Mouse (Mus musculus) liver (tissue): ENCODE data around the gene Cacna1s.

Source experiments
- DNase-seq: peaks from one replicate; pipeline ENCODE4 v3.0.0-alpha.2; 2020; ENCODE audit warnings: mixed read lengths

Gene Cacna1s

DNA sequence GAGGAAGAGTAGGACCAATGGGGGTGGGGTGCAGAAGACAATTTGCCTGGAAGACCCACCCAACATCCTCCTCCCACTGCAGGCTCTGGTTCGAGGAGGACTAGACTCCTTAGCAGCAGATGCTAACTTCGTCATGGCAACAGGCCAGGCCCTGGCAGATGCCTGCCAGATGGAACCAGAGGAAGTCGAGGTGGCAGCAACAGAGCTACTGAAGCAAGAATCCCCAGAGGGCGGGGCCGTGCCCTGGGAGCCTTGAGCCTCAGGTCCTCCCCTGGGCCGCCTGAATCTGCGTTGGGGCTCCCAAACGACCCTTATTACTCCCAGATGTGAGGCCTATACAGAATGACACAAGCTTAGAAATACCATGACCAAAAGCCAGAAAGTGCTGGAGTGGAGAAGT lies 66.3 kb downstream of the Cacna1s start:
- no peak for DNase-seq

DNA sequence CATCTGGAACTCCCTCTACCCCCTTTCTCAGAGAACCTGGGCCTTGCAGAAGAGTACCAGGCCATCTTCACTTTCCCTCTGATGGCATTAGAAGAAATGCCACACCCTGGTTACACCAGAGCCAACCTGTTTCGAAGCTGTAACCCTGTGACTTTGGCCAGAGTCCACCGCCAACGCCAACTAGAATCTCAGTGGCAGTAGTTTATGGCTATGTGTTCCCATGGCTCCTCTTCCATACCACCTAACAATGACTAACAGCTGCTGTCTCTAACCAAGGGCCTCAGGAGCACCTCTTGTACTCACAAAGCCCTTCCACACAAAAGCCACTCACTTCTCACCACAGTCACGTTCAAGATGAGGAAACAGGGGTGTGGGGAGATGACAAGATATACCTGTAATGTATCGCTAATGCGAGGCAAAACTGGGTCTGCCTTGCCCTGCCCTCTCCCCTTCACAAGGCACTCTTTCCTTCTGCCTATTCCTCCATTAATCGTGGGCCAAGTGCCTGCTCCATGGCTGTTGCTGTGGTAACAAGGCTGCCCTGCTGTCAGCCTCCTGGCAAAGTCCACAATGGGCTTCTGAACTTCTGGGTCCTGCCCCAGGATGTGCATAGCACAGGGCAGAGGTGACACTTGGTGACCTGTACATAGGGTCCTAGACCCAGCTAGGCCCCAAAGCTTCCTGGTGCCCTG lies 67.2 kb downstream of the Cacna1s start:
- DNase-seq: no peak

DNA sequence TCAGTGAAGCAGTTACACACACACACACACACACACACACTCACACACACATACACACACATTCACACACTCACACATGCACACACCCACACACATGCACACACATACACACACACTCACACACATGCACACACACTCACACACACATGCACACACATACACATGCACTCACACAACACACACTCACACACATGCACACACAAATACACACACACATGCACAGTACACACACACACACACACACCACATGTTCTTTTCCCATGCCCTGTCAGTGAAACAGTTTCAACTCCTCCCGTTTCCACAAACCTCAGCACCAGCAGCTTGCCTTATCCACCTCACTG lies 67.7 kb downstream of the Cacna1s start:
- DNase-seq: no peak

DNA sequence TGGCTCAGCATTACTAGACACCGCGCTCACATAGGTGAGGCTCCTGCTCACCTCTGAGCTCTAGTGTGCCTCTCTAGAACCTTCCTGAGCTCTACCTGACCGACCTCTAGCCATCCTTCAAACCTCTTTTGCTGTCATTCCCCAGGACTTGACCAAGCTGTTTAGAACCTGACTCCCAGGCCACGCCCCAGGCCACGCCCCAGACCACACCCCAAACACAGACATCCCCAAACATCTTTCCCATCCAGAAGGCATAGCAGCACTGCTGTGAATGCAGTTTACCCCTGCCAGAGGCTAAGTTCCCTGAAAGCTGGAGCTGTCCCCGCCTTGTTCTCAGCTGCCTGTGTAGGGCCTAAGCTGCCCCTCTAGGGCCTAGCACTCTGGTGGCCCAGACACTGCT lies 68.2 kb downstream of the Cacna1s start:
- peak; percentile 71 for DNase-seq

DNA sequence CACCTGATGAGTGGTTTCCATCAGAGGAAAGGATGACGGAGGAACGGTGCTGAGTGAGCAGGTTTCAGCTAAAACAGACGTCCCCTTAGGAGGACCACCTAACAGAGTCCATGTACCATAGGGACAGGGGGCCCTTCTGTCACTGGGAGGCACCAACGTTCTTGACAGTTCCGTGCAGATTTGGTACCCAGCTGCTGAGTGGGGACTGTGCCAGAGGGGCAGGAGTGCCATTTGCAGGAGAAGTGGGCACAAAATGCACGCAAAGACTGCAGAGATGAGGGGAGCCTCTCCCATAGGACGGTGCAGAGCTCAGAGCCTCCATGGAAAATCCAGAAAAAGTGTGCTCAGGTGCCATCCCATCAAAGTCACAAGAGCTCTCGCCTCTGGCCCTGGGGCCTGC lies 69.5 kb downstream of the Cacna1s start:
- no peak for DNase-seq

DNA sequence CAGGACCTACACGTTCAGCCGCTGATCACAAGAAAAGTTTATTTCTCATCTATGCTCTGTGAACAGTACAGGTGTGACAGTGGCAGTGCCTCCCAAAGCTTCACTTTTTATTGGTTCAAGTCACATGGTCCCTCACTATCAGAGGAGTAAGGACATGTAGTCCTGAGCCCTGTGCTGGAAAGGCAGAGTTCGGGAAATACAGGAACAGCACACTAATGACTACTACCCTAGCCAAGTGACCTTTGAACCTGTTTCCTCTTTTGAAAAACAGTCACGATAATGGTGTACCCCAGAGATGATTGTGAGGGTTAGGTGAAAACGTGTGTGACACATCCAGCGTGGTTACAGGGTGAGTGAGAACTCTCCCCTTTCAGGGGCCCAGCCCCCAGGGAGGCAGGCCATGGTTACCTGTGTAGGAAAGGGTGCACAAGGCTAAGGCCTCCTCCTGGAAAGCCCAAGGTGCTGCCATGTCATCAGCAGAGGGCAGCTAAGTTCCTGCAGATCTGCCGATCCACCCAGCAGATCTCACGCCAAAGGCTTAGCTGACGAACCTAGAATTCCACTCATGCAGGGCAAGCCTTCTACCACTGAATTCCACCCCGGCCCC lies 73.7 kb downstream of the Cacna1s start:
- DNase-seq: no peak

DNA sequence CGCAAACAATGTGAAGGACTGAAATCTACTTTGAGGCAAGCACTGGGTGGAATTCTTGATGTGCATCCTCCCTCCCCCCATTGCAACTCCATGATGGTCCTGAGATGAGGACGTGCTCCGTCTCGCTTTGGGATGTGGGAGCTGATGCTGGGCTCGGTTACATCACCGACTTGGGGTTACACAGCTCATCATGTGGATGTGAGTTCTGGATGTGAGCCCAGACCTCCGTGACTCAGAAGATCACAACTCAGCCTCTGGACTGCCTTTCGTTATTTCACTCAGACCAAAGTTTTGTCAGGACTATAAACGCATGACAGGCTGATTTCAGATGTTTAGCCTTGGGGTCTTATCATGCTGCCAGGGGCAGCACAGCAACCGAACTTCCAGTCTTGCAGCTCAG lies 74.3 kb downstream of the Cacna1s start:
- no peak for DNase-seq

DNA sequence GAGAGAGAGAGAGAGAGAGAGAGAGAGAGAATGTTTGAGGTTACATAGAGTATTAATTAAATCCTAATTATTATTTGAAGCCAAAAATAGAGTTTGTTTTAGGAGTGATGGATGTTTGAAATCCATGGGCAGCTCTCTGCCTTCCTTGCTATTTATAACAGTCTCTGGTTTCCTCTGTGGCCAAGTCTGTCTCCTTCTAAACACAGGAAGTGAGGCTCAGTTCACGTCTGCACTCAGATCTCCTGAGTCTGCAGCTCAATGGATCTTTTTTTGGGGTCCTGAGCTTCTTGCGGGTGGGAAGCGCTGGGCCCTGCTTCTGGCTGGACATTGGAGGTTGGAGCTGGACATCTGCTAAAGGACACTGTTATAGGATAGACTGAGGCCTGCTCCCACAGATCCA lies 75.3 kb downstream of the Cacna1s start:
- DNase-seq: no peak

DNA sequence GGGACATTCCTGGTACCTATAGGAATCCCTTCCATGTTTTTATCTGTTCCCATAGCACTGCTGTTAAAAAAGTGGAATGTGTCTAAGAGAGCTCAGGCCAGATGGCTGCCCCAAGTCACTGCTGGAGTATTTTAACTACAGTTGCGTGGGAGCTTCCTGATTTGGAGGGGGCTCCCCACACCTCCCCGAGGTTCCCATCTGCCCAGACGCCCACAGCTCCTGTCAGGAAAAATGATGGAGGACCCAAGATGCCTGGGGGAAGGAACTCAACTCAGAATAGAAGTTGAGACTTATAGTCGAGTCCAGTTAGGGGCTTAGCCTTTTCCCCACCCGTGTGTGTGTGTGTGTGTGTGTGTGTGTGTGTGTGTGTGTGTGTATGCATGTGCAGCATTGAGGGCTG lies 75.9 kb downstream of the Cacna1s start:
- DNase-seq: no peak

DNA sequence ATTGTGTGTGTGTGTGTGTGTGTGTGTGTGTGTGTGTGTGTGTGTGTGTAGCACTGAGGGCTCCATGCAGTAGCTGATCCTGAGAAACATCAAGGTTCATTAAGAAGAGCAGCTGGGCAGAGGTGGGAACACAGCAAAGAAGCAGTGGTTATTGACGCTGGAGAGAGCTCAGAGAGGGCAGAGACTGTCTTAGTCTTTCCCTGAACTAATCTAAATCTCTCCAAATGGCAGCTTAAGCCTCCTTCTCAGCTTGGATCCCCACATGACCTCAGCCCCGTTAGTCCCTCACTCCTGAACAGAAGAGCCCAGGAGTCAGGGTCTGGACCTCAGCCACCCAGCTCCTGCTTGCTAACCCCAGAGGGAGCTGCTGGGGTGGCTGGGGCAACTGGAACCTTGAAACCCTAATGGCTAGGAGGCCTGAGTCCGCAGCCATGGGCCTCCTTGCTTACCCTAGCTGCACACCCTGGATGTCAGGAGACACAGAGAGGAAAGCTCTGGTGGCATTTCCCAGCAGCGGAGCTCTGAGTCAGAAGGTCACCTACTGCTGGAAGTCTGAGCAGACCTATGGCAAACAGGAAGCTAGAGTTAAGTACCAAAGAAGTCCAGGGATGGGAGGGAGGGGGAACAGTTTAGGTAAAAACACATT lies 76.5 kb downstream of the Cacna1s start:
- no peak for DNase-seq

DNA sequence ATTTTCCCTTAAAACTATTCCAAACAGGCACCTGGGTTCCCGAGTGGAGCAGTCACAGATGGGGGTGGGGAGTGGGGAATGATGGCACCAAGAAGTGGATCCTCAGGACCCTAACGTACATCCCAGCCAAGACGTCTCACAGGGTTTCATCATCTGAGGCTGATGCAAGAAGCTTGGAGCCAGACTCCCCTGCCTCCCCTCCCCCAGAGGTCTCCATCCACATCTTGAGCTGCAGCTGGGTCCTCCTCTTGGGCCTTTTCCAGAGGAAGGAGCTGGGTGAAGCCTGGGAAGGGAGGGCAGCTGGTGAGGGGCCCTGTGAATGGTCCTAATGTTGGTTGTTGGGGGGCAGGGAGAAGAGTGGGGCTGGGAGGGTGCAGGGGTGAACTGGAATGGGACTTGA lies 77.6 kb downstream of the Cacna1s start:
- no peak for DNase-seq

DNA sequence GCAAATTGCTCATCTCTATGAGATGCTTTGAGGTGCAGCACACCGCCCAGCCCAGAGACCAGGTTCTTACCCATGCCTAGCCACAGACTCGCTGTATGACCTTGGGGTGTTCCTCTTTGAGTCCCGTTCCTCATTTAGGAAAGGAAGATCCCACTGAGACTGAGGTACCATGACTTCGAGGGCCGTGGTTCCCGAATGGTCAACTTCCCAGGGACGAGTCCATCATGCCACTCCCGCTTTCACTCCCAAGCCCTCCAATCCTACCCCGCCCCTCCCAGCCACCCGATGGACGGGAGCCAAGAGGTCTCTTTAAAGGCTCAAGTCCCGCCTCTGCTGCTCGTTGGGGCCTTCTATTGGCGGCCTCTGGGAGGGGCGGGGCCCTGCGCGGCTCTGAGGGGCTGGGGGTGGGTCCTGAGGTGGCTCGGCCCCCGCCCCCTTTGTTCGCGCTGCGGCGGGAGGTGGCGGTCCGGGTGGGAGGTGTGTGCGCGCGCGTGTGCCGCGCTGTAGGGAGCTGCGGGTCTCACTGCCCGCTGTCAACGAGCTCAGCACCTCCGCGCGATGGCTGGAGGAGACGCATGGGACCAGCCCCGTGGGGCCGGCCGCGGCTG lies 78.5 kb downstream of the Cacna1s start, which contains the start of gene Kif21b:
TSS of gene Kif21b (plus strand) at position 439 of the 608 bp plus-strand sequence.
- peak; percentile 93 for DNase-seq

DNA sequence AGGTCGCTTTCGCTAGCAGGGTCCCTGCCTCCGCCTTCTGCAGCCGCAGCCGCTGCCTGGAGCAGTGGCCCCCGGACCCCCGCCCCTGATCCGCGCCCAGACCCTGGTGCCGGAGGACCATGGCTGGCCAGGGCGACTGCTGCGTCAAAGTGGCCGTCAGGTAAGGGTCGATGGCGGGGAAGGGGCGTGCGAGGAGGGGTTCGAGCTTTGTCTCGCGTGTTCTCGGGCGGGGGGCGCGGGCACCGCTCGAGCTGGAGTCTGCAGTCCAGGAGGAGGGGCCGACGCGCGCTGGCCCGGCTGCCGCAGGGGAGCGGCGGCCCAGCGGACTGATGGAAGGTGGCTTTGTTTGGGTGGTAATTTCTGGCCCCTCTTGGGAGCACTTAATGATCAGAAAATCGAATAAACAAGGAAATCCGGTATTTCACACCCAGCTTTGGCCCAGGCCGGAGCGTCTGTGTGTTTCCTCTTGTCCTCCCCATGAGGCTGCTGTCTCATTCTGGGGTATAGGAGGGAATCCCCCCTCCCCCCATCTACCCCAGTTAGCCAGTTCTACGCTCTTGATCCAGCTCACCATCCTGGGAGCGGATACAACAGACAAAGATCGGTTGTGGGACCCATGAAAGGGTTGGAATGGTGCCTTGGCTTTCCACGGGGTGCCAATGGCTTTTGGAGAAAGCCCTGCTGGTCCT lies 79.2 kb downstream of the Cacna1s start:
- no peak for DNase-seq

DNA sequence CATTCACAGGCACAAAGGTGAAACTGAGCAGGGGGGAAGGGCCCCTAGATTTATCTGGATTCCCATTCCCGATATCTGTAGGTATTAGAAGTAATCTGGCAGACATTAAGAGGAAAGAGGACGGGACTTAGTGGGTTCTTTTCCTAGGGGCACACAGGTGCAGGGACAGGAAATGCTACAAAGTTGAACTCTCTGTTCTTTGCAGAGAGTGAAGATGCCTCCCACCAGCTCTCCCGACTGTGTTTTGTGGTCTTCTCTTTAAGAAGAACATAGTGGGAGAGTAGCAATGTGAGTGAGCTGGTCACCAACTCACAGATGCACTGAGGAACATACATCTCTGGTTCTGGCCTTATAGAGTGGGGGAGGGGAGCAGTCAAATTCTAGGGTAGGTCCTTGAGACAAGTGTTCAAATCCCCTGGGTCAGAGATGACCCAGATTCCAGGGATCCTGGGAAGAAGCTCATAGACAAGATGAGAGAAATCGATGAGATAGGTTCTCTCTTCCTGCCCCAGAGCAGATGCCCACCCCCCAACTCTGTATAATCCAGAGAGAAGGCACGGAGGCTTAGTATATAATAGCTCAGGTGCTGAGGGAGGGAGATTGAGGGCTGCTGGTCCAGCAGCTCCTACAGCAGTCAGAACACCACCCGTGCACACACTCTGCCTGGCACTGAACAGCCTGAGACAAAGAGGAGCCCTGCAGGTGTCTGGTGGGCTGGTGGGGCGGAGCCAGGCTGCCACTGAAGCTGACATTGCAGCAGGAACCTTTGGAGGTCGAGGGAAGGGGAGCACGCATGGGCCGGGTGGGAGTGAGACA lies 80.0 kb downstream of the Cacna1s start:
- DNase-seq: no peak

DNA sequence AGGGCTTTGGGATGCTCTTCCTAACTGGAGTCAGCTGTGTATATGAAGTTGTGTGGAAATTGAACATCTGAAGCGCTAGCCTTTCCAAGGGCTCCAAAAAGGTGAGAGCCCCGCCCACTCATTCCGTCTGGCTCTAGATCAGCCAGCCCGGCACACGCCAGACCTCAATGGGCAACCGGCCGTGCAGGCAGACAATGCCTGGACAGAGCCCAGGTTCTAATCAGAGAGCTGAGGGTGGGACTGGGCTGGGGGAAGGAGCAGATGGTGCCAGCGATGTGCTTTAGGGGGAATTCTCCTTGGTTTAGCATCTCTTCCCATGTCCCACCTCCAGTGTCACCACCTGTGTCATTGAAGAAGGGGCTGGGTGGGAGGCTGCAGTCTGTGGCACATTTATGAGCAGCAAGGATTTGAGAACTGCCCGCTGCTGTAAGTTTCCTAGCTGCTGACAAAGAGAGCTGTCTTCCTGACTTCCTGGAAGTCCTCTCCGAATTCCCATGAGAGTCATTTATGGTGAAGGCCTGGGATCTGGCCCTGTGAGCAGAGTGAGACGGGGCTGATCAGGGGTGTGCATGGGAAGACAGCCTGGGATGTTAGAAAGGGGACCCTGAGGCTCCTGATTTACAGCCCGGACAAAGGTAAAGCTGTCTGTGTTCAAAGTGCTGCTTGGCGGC lies 81.2 kb downstream of the Cacna1s start:
- DNase-seq: no peak

DNA sequence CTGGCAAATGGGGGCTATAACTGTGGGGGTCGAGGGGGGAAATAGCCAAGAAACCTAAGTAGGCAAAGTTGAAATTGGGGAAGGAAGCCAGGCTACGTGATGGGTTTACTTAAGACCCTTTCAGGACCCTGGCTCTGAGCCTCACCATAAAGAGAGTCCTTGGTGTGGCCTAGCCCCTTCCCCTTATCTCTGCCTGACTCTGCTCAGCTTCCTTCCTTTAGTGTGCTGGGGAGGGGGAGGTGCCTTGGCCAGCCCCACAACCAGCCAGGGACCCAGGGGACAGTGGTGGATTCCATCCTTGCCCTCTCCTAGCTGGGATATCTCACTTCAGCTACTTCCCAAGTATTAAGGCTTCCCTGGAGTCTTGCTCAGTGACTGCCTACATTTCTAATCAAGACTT lies 82.0 kb downstream of the Cacna1s start:
- no peak for DNase-seq

DNA sequence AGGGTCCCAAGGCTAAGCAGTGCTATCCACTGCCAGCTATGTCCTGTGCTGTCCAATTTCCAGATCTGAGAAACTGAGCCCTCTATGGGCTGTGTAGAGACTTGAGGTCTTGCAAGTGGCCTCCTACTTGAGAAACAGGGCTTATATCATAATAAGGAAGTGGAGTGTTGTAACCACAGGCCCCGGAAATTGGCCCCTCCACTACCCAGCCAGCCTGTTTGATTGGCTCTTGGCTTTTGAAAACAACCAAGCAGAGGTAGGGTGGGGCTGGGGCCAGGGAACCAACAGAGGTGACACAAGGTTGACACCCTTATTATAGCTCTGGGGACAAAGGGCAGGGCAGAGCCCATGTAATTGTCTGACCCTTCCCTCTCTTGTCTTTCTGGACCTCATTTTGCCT lies 82.5 kb downstream of the Cacna1s start:
- DNase-seq: peak; percentile 85

DNA sequence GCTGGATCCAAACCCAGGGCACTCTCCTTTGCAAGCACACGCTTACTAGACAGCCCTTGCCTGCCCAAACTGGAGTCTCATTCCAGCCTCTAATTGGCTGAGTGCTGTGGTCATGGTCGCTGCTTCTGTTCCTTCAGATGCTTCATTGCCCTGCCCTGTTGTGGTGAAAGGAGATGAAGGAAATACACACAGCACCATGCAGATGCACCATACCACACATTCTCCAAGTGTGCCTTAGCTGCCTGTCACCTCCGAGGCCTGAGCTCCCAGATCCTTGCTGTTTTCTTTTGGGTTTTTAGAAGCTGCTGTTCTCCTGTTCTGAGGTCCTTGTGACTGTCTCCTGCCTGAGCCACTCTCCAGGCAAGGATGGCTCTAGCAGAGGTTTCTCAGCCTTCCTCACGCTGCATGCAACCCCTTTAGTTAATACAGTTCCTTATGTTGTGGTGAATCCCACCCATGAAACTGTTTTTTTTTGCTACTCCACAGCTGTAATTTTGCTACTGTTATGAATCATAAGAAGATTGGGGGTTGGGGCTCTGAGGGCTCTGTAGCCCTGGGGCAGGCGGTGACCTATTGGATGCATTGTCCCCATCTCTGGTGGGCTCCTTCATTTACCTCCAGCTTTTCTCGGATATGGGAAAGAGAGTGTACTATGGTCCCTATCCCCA lies 83.4 kb downstream of the Cacna1s start:
- DNase-seq: no peak

DNA sequence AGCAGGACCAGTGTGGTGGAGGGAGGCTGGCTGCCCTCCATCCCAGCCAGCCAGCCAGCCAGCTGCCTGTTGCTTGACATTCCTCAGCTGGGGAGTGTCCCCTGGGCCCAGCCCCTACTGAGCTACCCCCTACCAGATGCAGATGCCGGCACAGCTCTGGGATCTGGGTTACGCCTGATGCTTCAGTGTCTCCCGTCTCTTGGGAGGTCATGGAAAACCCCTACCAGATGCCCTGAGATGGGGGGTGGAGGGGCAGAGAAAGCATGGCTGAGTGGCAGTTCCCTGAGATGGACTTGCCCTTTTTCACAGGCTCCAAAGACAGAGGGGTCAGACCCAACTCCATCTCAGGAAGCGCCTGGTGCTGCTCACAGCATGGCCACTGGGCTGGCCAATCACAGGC lies 84.0 kb downstream of the Cacna1s start:
- DNase-seq: no peak

DNA sequence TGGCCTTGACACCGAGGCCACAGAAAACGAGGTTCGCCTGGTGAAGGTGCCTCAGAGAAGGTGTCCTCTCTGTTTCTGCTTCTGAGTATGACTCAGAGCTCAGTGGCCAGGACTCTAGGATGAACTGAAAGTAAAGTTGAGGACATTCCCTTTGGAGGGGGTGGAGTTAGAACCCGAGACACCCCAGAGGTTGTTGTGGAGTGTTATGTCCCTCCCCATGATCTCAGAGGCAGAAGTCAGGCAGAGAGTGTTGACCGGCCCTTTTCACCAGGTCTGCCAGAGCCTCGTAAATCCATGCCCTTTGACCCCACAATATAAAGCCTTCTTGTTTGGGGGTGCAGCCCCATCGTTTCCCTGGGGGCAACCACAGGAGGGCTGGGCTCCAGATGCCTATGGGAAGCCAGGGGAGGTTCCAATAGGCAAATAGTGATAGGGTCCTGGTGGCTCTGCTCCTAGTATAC lies 84.6 kb downstream of the Cacna1s start:
- DNase-seq: no peak

DNA sequence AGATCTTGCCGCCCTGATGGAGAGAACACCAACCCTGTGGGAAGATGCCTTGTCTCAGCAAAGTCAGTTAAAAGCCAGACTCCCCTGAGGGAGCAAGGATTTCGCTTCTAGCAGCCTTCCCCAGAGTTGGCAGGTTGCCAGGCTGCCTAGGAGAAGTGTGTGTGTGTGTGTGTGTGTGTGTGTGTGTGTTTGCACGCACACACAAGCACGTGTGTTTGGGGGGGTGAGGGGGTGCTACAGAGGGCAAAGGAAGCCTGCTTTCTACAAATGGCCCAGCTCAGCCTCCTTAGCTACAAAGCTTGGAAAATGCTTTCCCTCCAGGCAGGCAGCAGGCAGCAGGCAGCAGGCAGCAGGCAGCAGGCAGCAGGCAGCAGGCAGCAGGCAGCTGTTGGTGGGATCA lies 85.0 kb downstream of the Cacna1s start:
- peak; percentile 66 for DNase-seq
